Mouse (Mus musculus): ENCODE data around the gene Ttc34.

Gene Ttc34

DNA sequence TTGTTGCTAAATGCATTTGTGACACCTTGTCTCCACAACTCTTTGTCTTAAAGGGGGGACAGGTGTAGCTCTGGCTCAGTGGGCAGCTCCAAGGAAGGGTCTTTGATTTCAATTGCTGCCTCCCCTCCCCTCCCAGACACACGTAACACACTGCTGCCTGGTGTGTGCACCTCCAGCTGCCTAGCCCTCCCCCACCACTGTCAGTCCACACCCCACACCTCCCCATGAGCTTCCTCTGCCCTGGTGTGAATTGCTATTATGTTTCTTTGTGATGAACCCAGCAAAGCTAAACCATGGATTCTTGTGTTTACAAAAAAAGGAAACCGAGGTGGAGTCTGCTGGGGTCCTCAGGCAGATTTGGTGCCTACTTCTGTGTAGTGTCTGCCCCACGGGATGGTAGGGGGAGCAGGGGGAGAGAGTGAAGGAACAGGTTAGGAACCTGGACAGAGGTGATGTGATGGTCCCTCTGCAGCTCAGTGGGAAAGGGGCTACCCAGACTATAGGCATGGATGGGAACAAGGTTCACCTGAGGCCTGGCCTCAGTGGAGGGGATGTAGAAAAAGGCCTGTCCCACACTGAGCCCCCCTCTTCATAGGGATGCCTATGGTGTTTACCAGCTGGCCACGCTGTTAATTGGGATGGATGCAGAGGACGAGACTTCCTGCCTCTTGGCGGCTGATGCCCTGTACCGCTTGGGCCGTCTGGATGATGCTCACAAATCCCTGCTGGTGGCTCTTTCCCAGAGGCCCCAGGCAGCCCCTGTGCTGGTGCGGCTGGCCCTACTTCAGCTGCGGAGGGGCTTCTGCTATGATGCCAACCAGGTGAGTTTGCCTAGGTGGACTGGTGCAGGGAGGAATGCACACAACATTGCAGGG is 20.3 kb downstream of the Ttc34 start:
- no peak for DNase-seq (ENCODE audit: low spot score in 2 of 2)

DNA sequence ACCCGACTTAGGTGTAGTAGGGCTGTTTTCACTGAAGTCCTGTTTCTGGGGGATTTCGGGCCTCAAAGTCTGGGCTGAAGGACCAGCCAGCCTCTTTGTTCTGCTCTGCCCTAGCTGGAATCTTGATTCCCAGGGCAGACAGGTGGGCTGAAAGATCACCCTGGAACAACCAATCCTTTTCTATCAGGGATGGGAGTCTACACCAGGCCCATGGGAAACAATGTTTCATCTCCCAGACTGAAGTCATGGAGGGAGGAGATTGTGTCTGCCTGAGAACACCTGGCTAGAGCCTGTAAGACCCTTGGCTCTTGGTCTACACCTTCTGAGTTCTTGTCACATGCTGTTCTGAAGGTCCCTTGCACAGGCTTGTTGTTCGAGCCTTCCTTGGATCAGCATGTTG is 21.3 kb downstream of the Ttc34 start:
- no peak for DNase-seq (ENCODE audit: low spot score in 2 of 2)

DNA sequence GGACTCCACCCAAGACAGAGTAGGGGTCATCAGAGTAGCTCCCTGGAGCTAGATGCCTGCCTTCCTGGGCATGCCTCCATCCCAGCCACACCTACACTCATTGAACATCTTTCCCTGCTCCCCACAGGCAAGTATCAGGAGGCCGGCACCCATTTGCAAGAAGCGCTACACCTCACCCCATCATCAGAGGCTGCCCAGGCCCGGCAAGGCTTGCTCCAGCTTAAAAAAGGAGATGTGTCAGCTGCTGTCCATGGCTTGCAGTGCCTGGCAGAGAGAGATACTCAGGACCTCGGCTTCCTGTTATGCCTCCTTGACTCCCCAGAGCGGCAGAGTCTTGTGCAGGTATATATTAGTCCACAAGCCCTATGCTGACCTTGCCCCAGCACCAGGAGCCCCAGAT is 24.7 kb downstream of the Ttc34 start:
- DNase-seq (ENCODE audit: low spot score in 2 of 2), result no peak

DNA sequence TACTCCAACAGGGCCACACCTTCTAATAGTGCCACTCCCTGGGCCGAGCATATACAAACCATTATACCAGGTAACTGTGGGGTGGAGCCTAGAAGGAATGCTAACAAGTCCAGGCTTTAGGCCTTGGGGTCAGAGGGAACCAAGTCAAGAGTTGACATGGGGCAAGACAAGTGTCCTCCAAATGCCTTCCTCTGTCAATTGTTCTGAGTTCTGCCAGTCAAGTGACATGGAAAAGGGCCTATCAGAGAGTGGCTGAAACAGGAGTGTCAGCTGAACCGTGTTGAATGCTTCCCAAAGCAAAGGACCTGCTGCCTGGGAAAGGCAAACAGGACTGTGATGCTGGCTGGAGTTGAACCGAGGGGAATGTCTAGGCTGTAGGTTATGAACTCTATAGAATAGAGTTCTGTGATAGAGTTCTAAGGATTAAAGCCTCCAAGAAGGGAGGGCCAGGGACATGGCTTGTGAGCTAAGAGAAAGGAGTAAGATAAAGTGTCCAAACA is 26.2 kb downstream of the Ttc34 start:
- DNase-seq (ENCODE audit: low spot score in 2 of 2), result no peak

DNA sequence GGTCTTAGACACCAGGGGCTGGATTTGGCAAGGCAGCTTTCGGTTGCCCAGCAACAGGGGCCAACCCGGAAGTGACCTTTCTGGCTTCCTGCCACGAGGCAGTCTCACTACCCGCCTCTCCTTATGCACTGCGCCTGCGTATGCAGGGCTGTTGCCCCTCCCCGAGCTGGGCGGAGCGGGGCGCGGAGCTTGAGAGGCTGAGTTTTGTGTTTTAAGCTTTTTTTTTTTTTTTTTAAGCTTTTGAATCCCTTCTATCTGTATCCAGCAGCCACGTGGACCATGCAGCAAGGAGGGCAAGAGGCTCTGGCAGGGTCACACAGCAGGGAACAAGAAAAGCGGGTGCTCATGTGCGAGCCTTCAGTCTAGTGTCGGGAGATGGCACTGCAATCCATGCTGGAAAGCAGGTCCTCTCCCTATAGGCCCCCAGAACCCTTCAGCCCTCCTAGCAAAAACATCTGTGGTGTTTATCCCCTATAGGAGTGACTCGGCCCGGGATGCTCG is 27.1 kb downstream of the Ttc34 start:
- DNase-seq (ENCODE audit: low spot score in 2 of 2), result peak; percentile 76 to 81

DNA sequence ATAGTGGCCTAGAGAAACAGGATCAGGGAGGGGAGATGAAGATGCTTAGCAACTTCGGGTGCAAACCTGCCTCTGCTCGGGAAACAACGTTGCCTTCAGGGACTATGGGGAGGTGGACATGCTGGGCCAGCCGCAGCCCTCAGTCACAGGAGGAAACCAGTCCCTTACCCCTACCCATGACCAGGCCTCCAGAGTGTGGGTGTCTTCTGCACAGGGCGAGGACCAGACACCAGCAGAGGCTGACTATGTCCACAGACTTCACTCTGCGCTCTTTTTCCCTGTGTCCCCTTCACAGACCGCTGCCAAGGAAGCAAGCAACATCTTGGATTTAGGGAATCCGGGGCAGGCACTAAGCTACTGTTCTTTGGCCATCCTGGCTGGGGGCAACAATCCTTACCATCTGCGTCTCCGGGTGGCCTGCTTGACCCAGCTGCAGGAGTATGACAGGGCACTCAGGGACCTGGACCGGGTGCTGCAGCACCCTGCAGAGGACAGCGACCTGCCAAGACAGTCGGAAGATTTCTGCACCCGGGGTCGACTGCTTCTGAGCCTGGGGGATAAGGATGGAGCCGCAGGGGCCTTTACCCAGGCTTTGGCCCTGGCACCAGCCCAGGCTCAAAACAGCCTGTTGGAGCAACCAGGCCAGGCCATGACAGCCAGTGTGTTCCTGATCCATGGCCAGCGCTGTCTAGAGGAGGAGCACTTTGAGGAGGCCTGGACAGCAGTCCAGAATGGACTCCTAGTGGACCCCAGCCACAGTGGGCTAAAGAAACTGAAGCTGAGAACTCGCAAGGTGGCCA is 27.9 kb downstream of the Ttc34 start:
- no peak for DNase-seq (ENCODE audit: low spot score in 2 of 2)

DNA sequence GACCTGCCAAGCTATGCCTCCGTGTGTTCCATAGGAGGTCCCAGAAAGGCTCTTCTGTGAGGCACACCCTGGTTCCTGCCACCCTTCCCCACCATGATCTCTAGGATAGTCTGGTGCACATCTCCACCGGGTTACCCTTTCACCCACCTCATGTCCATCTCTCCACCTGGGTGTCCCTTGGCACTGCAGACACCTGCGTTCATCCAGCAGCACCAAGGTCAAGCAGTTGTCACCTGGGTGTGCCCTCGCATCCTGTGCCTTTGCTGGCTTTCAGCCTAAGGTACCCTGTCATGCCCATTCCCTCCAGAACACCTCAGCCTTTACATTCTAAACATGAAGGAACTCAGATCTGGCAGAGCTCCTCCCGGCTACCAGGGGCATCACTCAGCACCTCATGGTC is 29.1 kb downstream of the Ttc34 start:
- no peak for DNase-seq (ENCODE audit: low spot score in 2 of 2)

DNA sequence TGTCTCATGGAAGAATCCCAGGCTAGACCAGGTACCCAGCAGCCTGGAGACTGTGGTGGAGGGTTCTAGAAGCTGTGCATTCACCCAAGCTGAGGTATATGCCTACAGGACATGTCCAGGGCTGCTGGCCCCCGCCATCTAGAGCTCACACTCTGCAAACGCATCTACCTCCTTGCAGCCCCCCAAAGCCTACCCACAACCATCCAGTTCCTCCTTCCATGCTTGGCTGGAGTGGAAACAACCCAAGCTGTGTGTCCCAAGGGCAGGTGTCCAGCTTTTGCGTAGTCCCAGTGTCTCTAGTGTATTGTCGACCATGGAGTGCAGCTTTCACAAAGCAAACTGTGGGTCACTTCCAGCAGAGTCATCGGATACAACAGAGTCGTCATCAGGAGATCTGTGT is 30.0 kb downstream of the Ttc34 start:
- DNase-seq (ENCODE audit: low spot score in 2 of 2), result no peak

DNA sequence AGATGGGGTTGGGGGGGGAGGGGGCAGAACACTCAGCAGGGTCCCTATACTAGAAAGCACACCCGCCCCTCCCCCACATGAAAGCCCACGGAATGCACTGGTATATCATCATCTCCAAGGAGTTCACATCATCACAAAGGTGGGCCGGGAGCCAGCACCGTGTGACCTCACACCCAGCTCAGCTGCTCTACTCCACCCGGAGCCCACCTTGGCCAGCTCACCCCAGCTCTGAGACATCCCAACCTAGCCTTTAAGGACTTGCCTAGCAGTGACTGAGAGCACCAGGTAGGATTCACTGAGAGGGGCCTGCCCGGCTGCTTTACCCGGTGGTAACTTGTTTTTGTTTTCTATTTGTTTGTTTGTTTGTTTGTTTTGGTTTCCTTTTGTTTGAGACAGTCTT is 32.2 kb downstream of the Ttc34 start, which contains the start of gene Mmel1:
TSS of gene Mmel1 (plus strand) at position 146 of the 400 bp plus-strand sequence.
- no peak for DNase-seq (ENCODE audit: low spot score in 2 of 2)

DNA sequence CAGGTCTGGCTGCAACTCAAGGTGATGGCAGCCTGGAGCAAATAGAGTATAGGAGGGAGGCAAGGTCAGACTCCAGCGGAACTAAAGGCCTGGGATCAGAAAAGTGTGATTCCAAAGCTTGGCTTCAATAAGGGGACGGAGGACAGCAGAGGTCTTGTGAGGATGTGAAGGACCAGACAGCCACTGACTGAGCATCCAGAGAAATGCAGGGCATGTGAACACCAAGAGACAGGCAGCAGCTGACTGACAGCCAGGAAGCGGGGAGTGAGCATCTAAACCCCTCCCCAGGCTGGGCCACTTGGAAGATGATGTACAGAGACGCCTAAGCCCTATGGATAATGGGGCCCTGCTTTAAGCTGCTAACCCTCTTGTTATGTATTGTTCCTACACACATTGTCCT is 33.5 kb downstream of the Ttc34 start:
- no peak for DNase-seq (ENCODE audit: low spot score in 2 of 2)

DNA sequence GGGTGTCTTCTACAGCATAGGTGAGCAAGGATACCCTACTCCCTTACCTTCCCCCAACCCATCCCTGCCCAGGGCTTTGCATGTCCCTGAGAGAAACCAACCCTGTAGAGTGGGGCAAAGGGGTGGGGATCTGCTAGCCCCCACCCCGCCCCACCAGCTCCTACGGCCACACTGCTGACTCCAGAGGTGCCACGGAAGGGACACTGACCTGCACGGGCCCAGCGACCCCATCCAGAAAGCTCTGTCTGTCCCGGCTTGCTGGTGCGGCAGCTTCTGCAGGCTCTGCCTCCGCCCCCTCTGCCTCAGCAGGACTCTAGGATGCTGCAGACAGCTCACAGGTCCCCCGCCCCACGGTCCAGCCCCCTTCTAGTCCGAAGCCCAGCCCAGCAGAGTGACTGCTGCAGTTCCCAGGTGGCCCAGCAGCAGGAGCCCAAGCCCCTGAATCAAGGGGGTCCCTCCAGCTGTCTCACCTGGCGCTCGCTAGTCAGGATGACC is 34.5 kb downstream of the Ttc34 start:
- no peak for DNase-seq (ENCODE audit: low spot score in 2 of 2)

DNA sequence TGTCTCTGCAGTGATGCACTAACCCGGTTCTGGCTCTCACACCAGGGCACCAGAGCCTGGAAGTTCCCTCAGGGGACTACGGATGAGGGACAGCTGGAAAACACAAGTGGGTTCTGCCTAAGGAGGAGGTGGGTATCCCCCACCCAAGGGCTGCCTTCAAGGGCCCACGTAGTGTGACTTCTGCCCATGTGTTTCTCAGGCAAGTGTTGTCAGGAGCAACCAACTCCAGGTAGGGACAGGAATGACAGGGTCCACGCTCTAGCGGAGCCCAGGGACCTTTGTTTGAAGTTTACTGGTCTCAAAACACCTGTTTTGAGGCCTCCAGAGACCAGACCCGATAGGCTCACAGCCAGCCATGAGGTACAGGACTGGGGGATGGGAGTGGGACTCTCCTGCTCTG is 35.9 kb downstream of the Ttc34 start:
- no peak for DNase-seq (ENCODE audit: low spot score in 2 of 2)

DNA sequence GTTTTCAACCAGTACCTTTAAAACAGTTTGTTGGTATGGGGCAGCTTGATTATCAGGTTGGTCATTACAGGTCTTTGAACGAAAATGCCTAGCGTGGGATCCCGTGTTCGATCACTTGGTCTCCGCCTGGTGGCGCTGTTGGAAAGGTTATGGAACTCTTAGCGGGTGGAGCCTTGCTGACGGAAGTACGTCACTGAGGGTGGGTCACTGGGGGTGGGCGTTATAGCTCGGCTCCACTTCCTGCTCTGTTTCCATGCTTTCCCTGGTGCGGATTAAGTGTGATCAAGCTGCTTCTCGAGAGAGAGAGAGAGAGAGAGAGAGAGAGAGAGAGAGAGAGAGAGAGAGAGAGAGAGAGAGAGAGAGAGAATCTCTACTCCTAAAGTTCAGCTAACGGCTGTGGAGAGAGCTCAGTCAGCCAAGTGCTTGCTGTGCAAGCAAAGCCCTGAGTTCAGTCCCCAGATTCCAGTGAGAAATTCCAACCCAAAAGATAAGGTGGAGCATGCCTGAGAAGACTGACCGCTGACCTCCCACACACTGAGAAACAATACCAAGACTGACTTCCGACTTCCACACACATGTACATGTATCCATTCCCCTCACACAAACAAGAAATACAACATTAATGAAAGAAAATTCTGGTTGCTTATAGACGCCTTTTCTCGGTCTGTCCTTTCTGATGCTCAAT is 40.7 kb downstream of the Ttc34 start:
- DNase-seq (ENCODE audit: low spot score in 2 of 2), result peak; percentile 68 to 71

DNA sequence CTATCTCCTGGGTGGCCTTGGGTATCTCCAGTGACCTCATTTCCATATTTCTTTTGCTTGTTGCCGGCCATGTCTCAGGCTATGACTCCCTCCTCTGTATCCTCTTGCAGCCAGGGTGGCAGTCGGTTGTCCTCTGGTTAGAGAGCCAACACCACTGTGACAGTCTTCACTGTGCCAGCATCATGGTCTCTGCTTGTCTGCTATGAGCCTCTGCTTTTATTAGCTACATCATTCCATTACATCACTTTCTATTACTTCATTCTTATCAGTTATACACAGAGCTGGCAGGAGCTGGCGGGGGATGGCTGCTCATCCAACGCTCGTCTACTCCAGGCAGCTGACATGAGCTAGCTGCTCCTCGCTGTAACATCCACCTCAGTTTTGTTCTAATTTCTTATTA is 43.5 kb downstream of the Ttc34 start:
- DNase-seq (ENCODE audit: low spot score in 2 of 2), result no peak

DNA sequence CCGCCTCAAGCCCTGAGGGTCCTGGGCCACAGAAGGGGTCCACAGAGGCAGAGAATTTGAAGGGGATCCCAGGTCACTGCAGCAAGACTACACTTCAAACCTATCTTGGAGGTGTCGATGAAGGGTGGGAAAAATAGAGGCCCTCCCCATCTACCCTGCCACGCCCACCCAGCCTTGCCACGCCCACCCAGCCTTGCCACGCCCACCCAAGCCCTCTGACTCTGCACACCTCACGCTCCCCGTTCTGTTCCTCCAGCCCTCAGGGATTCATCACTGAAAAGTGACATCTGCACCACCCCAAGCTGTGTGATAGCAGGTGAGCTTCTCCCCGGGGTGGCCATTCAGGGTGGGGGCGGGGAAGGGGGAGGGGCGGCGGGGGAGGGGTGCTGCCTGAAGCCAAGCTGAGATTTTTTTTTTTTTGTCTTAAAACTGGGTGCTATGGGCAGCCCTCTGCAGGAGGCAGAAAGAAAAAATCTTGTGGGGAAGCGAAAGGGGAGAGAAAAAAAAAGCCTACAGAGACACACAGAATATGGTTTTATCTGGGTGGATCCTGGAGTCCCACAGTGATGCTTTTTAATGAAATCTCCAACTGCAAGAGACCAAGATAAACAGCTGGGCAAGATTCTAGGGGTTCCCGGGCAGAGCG is 44.9 kb downstream of the Ttc34 start:
- no peak for DNase-seq (ENCODE audit: low spot score in 2 of 2)

DNA sequence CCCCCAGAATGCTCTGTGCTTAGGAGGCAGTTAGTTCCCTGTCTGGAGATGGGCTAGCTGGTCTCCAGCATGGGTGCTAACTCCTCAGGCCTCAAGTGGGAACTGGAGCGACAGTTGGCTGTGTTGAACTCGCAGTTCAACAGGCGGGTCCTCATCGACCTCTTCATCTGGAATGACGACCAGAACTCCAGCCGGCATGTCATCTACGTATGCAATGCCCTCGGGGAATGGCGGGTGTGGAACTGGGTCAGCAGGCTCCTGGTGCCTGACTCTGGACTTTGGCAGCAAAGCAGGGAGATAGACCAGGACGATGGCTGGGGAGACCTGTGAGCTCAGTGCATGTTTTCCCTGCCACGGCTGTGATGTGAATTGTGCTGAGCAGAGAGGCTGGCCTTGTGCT is 48.2 kb downstream of the Ttc34 start:
- no peak for DNase-seq (ENCODE audit: low spot score in 2 of 2)

DNA sequence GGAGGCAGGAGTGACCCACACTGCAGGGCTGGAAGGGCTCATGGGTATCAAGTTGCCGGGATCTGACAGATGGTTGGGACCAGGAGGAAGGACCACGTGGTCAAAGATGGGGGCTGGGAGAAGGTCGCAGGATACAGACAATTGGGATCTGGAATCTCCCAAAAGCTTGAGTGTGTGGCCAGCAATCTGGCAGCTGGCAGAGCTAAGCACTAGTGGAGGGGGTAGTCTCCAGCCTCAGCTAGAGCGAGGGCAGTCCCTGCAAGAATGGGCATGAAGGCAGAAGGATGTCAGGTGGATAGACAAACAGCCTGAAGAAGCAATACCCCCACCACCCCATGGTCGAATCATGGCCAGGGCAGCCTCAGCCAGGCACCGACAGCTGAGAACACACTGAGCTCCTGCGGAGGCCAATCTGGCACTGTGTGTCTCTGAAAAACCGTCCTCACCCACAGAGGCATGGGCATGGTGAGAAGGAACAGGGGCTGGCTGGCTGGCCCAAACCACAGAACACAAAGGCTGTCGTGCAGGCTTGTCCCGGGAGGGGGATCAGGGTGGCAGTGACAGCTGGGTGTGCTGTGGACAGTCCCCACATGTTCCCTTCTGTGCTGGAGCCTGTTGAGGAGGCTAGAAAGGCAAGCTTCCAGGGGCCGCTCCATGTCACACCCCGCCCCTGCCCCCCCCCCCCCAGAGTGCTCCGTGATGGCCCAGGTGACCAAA is 49.8 kb downstream of the Ttc34 start:
- DNase-seq (ENCODE audit: low spot score in 2 of 2), result no peak

DNA sequence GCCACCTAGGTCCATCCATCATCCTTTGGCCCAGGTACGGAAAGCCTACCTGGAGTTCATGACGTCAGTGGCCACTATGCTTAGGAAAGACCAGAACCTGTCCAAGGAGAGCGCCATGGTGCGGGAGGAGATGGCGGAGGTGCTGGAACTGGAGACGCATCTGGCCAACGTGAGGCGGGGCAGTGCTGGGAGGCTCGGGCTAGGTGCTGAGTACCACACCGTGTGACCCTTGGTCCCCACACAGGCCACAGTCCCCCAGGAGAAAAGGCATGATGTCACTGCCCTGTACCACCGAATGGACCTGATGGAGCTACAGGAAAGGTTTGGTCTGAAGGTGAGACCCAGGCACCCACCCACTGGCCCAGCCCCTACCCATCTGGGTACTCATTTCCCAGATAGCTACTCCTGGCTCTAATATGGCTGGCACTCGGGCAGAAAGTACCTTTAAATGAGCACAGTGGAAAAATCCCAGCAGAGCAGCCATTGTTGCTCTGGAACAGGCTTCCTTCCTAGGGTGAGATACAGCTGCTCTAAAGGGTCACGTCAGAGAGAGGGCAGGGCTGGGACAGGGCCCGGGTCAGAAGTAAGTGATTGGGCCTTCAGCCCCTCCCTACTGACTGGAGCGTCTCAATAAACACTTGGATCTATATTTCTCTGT is 50.5 kb downstream of the Ttc34 start:
- DNase-seq (ENCODE audit: low spot score in 2 of 2), result no peak

DNA sequence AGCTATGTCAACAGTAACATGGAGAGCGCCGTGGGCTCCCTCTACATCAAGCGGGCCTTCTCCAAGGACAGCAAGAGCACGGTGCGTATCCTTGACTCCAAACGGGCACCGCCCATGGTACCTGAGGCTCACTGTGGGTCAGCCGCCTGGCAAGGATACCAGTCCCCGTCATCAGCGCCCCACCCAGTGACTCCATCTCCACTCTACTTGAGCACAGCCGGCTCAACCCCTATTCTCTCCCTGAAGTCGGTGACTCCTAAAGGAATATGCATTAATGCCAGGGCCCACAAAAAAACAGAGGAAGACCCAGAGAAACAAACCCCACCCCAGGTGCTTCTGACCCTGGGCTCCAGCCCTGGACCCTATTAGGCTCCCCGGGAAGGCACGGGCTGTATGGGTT is 53.6 kb downstream of the Ttc34 start:
- DNase-seq (ENCODE audit: low spot score in 2 of 2), result no peak

DNA sequence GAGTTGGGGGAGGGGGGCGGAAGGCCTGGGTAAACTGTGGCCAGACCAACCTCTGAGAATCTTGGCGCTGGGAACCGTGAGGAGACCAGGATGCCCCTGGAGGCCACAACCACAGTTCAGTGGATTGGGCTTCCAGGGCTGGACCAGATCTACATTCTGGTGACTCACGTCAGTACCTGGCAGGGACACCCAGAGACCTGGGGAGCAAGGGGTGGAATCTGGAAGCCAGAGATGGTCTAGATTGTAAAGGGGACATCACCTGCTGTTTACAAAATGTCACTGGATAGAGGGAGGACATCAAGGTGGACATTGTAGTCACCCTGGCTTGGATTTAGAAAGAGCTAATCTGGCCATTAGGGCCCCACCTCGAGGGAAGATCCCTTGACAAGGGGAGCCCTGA is 58.3 kb downstream of the Ttc34 start:
- no peak for DNase-seq (ENCODE audit: low spot score in 2 of 2)
